Mouse (Mus musculus) heart, postnatal 0 days (tissue): Measurements from ENCODE around the gene Hip1r.

Experiments used
- CTCF ChIP-seq: IDR thresholded peaks from 2 replicates; pipeline ENCODE4 v1.5.1; 2016; ENCODE audit warnings: antibody characterized with exemption, control low read depth, low read depth
- EP300 ChIP-seq: IDR thresholded peaks from 2 replicates; pipeline ENCODE4 v1.6.1; 2016; ENCODE audit warnings: antibody characterized with exemption, low read depth

DNA sequence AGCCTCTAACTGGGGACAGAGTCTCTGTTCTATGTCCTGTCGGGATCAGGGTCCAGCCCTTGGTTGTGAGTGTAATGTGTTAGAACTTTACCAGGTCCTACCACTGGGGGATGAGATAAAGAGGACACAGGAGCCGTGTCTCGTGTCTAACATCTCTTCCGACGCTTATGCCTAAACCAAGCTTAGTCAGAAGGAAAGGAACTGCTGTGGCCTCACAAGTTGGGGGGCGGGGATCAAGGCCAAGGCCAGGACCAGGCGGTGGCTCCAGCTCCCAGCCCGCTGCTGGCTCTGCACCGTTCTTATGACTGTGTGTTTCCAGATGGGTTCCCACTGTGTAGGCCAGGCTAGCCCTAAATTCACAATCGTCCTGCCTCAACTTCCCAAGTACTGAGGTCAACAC lies 39.5 kb downstream of the Hip1r start:
- TF ChIP-seq CTCF (no peak), EP300 (no peak)
